Mouse (Mus musculus) midbrain, embryonic 16.5 days (tissue): Measurements from ENCODE around the gene 1700021F05Rik. TPM values are rescaled to one million over a fixed set of nuclear protein-coding genes. Genes with fewer than 3 reads are reported as not detected.
A peak's percentile ranks its signal among the peaks of the same experiment; 100 is the strongest.

Experiments used
- ATAC-seq: fragments of 200-750 bp; cut with Nextera tagmentation; 2 replicates; pipeline ENCODE4 v1.8.0; 2017; ENCODE audit warnings: moderate TSS enrichment
- H3K27ac ChIP-seq: fragments of 300-500 bp; sonication (generic); 2 replicates; pipeline ENCODE4 v1.5.1; 2014; ENCODE audit warnings: mild to moderate bottlenecking, low read length, mixed read lengths
- H3K27me3 ChIP-seq: fragments of 300-500 bp; sonication (generic); 2 replicates; pipeline ENCODE4 v1.6.1; 2014; ENCODE audit warnings: low read depth, low read length, mixed read lengths; ENCODE audit not compliant: control insufficient read depth, insufficient read depth
- H3K36me3 ChIP-seq: fragments of 300-500 bp; sonication (generic); 2 replicates; pipeline ENCODE4 v1.6.1; 2014; ENCODE audit warnings: mild to moderate bottlenecking, low read length, moderate library complexity, mixed read lengths; ENCODE audit not compliant: control insufficient read depth, insufficient read depth
- H3K4me1 ChIP-seq: fragments of 300-500 bp; sonication (generic); 2 replicates; pipeline ENCODE4 v1.6.1; 2014; ENCODE audit warnings: mild to moderate bottlenecking, low read length, mixed read lengths; ENCODE audit not compliant: control insufficient read depth, insufficient read depth
- H3K4me2 ChIP-seq: fragments of 300-500 bp; sonication (generic); 2 replicates; pipeline ENCODE4 v1.6.1; 2014; ENCODE audit warnings: mild to moderate bottlenecking, low read length, mixed read lengths
- H3K4me3 ChIP-seq: fragments of 300-500 bp; sonication (generic); 2 replicates; pipeline ENCODE4 v1.5.1; 2014; ENCODE audit warnings: low read depth, mild to moderate bottlenecking, low read length, moderate library complexity, mixed read lengths
- H3K9ac ChIP-seq: fragments of 300-500 bp; sonication (generic); 2 replicates; pipeline ENCODE4 v1.6.1; 2014; ENCODE audit warnings: low read depth, low read length, mixed read lengths
- H3K9me3 ChIP-seq: fragments of 300-500 bp; sonication (generic); replicated peaks from 2 replicates; pipeline ENCODE4 v1.6.1; 2014; ENCODE audit warnings: mild to moderate bottlenecking, low read length, mixed read lengths; ENCODE audit not compliant: control insufficient read depth, poor library complexity, severe bottlenecking
- WGBS: fragments of 180-500 bp; shearing (Covaris S2); extraction: QIAGEN DNeasy Blood & Tissue Kit; methylation state at CpG from one replicate; pipeline ENCODE4 v1.1.7; 2014; 5-methylcytosine and 5-hydroxymethylcytosine counted together
- polyA plus RNA-seq: library from polyadenylated mRNA; unstranded; fragments of >200 nt; fragmentation: Nextera tagmentation; extraction: Ambion mirVana; gene quantifications from 2 replicates; pipeline ENCODE4 v1.2.1, GENCODE M21; 2015

The 1700021F05Rik gene
- polyA plus RNA-seq, 1 experiment from 2014 or later: 64.3 TPM

DNA sequence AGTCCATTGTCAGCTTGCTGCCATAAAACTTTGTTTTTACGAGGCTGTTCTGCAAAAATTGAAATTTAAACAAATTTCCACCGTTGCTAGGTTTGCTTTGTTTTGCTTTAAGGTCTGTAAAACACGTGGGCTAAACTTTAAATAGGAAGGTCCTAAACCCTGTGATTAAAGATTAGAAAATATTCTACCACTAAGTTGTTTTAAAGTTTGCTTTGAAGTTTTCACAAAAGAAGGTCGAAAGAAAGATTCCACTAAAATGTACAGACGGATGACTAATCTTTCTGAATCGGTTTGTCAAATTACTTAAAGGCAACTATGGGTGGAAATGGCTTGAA lies 37.2 kb upstream of the 1700021F05Rik start, which contains the start of gene Cd24a:
Gene Cd24a, plus strand, starts transcription at position 288 of the 335 bp plus-strand sequence.
- Histone ChIP-seq H3K4me1 (peaks cover 7% of the 10 kb centered on the region), H3K27me3 (no peaks in the 10 kb centered on the region; the same call in 1 of the 2 replicates), H3K4me3 (peak within 1 kb of the TSS; percentile 87), H3K9ac (peak within 1 kb of the TSS; percentile 98), H3K27ac (peak within 1 kb of the TSS; percentile 97), H3K36me3 (0 out of 2 replicates have a peak, but pooled peaks cover under 1% of the 10 kb centered on the region), H3K4me2 (peak within 1 kb of the TSS; percentile 88), H3K9me3 (no peaks in the 10 kb centered on the region)
- under 1% methylated on average over 6 of the region's 6 CpGs for WGBS
- ATAC-seq: no peak

DNA sequence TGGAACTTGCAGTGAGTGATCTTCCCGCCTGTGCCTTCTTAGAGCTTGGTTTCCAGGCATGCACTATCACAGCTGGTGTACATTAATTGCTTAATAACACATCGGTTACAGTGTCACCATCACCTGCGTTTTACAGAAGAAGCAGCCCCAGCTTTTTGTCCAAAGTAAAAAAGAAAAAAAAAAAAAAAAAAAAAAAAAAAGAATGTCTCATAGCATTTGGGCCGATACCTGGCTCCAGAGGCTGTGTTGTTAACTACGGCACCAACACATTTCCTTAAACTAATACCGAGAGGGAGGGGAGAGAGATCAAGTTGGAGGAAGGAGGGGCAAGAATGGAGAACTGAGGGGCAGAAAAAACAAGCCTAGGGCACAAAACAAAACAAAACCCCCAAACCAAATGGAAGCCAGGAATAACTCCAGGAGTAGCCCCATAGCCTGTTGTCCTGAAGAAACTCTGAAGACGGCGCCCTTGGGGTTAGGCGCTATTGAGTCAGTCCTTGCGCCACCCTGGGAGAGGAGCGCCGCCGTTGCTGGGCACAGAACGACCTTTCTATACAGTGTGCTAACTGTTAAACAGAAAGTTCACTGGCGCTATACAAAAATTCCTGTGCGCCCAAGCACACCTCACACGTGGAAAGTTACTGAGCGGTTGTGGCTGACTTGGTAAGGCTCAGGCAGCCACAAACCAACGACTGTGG lies 36.7 kb upstream of the 1700021F05Rik start:
- Histone ChIP-seq H3K4me3 (peak overlapping the region; percentile 87), H3K27me3 (no peaks in the 10 kb centered on the region; the same call in 1 of the 2 replicates), H3K36me3 (no peaks in the 10 kb centered on the region), H3K9ac (no peak overlapping the region; the same call in 1 of the 2 replicates), H3K4me2 (peak overlapping the region; percentile 88), H3K27ac (0 out of 2 replicates have a peak overlapping the region, but pooled peaks have one; percentile 28), H3K9me3 (no peaks in the 10 kb centered on the region), H3K4me1 (peaks cover 7% of the 10 kb centered on the region)
- no peak for ATAC-seq
- 17% methylated on average over 19 of the region's 19 CpGs for WGBS

DNA sequence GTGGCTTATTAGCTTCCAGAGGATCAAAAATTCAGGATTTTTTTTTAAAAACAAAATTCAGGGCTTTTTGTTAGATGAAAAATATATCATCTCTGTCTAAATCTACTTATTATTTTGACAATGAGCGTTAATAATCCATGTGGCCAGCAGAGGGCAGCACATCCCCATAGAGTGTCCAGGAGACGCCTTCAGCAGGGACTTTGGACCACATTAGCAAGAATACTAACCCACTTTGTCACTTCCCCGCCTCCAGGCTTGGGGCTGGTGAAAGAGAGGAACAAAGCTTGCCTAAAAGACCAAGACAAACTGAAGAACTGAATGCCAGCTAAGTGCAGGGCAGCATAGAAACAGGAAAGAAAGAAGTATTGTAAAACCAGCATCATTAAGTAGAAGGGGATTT lies 34.2 kb upstream of the 1700021F05Rik start:
- WGBS: 2% methylated on average over 3 of the region's 3 CpGs

DNA sequence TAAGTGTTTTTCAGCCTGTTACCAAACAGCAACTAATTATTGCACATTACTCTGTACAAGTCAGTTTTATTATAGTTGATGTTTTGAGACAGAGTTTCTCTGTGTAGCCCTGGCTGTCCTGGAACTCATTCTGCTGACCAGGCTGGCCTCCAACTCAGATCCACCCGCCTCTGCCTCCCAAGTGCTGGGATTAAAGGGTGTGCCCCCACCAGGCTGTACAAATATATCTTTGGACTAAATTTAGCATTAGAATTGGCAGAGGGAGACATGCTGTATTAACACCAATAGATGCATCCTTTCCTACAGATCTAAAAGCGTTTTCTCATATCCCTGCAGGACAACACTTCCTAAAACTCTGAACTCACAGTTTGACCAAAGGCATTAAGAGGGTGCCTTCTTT lies 33.6 kb upstream of the 1700021F05Rik start:
- Histone ChIP-seq H3K4me1 (peaks cover 7% of the 10 kb centered on the region), H3K27ac (no peak overlapping the region), H3K4me3 (no peak overlapping the region), H3K9me3 (no peaks in the 10 kb centered on the region), H3K9ac (no peak overlapping the region), H3K27me3 (no peaks in the 10 kb centered on the region; the same call in 1 of the 2 replicates), H3K4me2 (no peak overlapping the region), H3K36me3 (no peaks in the 10 kb centered on the region)
- WGBS: 88% methylated on average over 2 of the region's 2 CpGs
- ATAC-seq: no peak

More for the DNA sequence above, 34.2 kb upstream of the 1700021F05Rik start:
- Histone ChIP-seq H3K4me3 (no peak overlapping the region), H3K27me3 (no peaks in the 10 kb centered on the region; the same call in 1 of the 2 replicates), H3K9ac (no peak overlapping the region), H3K4me1 (peaks cover 7% of the 10 kb centered on the region), H3K9me3 (no peaks in the 10 kb centered on the region), H3K36me3 (no peaks in the 10 kb centered on the region), H3K27ac (no peak overlapping the region), H3K4me2 (no peak overlapping the region)
- ATAC-seq: no peak

DNA sequence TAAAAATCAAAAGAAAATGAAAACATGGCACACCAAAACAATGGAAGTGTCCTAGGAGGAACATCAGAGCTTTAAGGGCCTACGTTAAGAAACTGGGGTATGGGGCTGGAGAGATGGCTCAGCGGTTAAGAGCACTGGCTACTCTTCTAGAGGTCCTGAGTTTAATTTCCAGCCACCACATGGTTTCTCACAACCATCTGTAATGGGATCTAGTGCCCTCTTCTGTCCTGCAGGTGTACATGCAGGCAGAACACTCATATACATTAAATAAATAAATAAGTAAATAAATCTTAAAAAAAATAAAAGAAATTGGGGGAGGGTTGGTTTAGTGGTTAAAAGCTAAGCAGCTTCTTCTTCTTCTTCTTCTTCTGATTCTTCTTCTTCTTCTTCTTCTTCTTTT lies 20.5 kb upstream of the 1700021F05Rik start:
- no peak overlapping the region for H3K27ac ChIP-seq
- H3K4me3 ChIP-seq: no peak overlapping the region
- 94% methylated on average over 2 of the region's 2 CpGs for WGBS
- H3K27me3 ChIP-seq: no peaks in the 10 kb centered on the region
- H3K4me2 ChIP-seq: no peak overlapping the region
- H3K9ac ChIP-seq: no peak overlapping the region
- no peaks in the 10 kb centered on the region for H3K4me1 ChIP-seq
- no peak for ATAC-seq
- no peaks in the 10 kb centered on the region for H3K9me3 ChIP-seq
- H3K36me3 ChIP-seq: no peaks in the 10 kb centered on the region

DNA sequence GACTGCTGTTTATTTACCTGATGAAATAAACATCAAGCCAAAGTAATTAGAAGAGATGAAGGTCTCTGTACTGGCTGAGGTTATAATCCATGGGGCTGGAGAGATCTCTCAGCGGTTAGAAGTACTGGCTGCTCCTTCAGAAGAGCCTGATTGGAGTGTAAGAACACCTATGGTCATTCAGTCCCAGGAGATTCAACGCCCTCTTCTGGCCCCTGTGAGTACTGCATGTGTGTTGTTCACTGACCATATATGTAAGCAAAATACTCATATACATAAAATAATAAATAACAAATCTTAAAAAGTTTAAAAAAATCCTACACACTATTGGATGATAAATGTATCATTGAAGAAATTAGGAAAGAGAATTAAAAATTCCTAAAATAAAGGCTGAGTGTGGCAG lies 20.0 kb upstream of the 1700021F05Rik start:
- no peak overlapping the region for H3K4me2 ChIP-seq
- no peak overlapping the region for H3K9ac ChIP-seq
- no peak for ATAC-seq
- no peaks in the 10 kb centered on the region for H3K9me3 ChIP-seq
- no peak overlapping the region for H3K27ac ChIP-seq
- no peaks in the 10 kb centered on the region for H3K36me3 ChIP-seq
- H3K27me3 ChIP-seq: no peaks in the 10 kb centered on the region
- no peaks in the 10 kb centered on the region for H3K4me1 ChIP-seq
- 48% methylated on average over 2 of the region's 2 CpGs for WGBS
- no peak overlapping the region for H3K4me3 ChIP-seq

DNA sequence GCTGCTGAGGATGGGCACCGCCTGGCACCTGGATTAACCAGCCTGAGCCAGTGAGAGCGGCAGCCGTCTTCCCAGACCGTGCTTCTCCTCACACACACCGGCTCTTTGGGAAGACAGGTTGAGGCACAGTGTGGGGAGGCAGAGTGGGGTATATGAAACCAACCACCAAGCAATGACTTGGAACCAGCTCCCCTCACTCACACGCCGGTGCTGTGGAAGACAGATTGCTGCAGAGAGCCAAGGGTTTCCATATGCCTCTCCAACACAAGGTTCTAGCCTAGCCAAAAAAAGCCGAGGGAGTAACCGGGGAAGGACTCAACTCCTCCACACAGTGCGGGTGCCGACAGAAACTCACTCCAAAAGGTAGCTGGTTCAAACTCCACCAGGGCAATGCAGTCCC lies 18.5 kb upstream of the 1700021F05Rik start:
- 79% methylated on average over 11 of the region's 11 CpGs for WGBS
- no peaks in the 10 kb centered on the region for H3K9me3 ChIP-seq
- no peak overlapping the region for H3K27ac ChIP-seq
- H3K4me3 ChIP-seq: no peak overlapping the region
- no peaks in the 10 kb centered on the region for H3K27me3 ChIP-seq
- no peaks in the 10 kb centered on the region for H3K36me3 ChIP-seq
- ATAC-seq: no peak
- H3K4me1 ChIP-seq: no peaks in the 10 kb centered on the region
- H3K9ac ChIP-seq: no peak overlapping the region
- H3K4me2 ChIP-seq: no peak overlapping the region

DNA sequence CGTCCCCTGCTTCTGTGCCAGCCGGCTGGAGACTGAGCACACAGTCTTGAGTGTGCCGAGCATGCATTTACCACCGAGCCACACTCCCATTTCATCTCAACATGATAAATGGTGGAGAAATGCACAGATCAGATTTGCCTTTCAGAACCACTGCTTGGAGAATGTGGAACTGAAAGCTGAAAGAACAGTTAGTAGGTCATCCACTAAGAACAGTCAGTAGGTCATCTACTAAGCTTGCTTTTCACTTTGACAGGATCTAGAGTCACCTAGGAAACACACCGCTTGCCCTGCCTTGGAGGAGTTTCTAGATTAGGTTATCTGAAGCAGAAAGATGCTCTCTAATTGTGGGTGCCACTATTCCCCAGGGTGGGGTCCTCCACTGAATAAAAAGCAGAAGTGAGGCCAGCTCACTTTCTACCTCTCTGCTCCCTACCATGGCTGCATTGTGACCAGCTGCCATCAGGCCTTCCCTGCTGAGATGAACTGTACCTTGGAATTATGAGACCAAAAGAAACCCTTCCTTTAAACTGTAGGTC lies 16.9 kb upstream of the 1700021F05Rik start:
- no peaks in the 10 kb centered on the region for H3K27me3 ChIP-seq
- H3K27ac ChIP-seq: no peak overlapping the region
- H3K36me3 ChIP-seq: no peaks in the 10 kb centered on the region
- 93% methylated on average over 5 of the region's 5 CpGs for WGBS
- no peak for ATAC-seq
- no peak overlapping the region for H3K4me2 ChIP-seq
- no peak overlapping the region for H3K4me3 ChIP-seq
- no peak overlapping the region for H3K9ac ChIP-seq
- no peaks in the 10 kb centered on the region for H3K4me1 ChIP-seq
- no peaks in the 10 kb centered on the region for H3K9me3 ChIP-seq

DNA sequence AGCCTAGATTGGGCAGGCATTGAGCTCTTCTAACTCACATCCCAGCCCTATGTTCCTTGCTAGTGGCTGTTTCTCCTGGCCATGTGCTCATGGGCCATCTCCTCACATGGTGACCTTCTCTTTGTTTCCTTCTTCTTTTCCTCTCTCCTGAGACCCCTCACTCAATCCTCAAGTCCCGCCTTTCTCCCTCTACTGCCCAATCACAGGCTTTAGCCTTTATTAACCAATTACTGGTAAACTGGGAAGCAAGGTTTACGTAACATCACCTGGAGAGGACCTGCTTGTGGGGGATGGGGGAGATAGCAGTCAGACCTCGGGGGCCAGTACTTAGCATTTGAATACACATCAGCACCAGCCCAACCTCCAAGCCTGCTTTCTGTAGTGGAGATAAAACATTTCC lies 10.6 kb upstream of the 1700021F05Rik start:
- no peak overlapping the region for H3K4me3 ChIP-seq
- H3K27ac ChIP-seq: no peak overlapping the region
- H3K4me2 ChIP-seq: no peak overlapping the region
- no peaks in the 10 kb centered on the region for H3K9me3 ChIP-seq
- no peaks in the 10 kb centered on the region for H3K36me3 ChIP-seq
- H3K4me1 ChIP-seq: no peaks in the 10 kb centered on the region
- 33% methylated on average over 3 of the region's 3 CpGs for WGBS
- H3K27me3 ChIP-seq: no peaks in the 10 kb centered on the region
- 0 out of 2 replicates have a peak, but pooled peaks have one; percentile 42 for ATAC-seq
- no peak overlapping the region for H3K9ac ChIP-seq
